Mouse (Mus musculus) erythroblast, embryonic 14.5 days (primary cell): ENCODE results near the gene Atg10. TPM values are rescaled to one million over a fixed set of nuclear protein-coding genes. Genes with fewer than 3 reads are reported as not detected.

Experiments used
- H3K27me3 ChIP-seq: 2 replicates; pipeline ENCODE4 v1.6.1; 2012; ENCODE audit warnings: inconsistent platforms; ENCODE audit not compliant: control insufficient read depth
- H3K36me3 ChIP-seq: 2 replicates; pipeline ENCODE4 v1.6.1; 2012; ENCODE audit warnings: mild to moderate bottlenecking, inconsistent platforms; ENCODE audit not compliant: control insufficient read depth
- H3K4me1 ChIP-seq: 2 replicates; pipeline ENCODE4 v1.6.1; 2012; ENCODE audit warnings: inconsistent platforms; ENCODE audit not compliant: control insufficient read depth
- H3K4me3 ChIP-seq: replicated peaks from 2 replicates; pipeline ENCODE3; 2012; ENCODE audit warnings: moderate library complexity, mild to moderate bottlenecking, inconsistent platforms
- H3K9me3 ChIP-seq: 2 replicates; pipeline ENCODE4 v1.6.1; 2012; ENCODE audit warnings: low read length, inconsistent platforms, mixed read lengths; ENCODE audit not compliant: control insufficient read depth
- GATA1 ChIP-seq: IDR thresholded peaks from 2 replicates; pipeline ENCODE4 v1.6.1; 2012; ENCODE audit warnings: low read length, inconsistent platforms, mixed read lengths
- TAL1 ChIP-seq: IDR thresholded peaks from 3 replicates; pipeline ENCODE4 v1.6.1; 2012; ENCODE audit warnings: low read length, inconsistent platforms, mixed read lengths
- polyA plus RNA-seq: library from polyadenylated mRNA; stranded (reverse); fragments of >175 nt; gene quantifications from 2 replicates; pipeline ENCODE4 v1.2.3, GENCODE M21; 2012

Atg10 gene
- polyA plus RNA-seq, 1 experiment, result not detected

- Histone ChIP-seq H3K27me3 (no peaks in the 10 kb centered on the region), H3K36me3 (no peaks in the 10 kb centered on the region), H3K4me3 (no peak overlapping the region), H3K4me1 (no peaks in the 10 kb centered on the region), H3K9me3 (no peaks in the 10 kb centered on the region; the same call in 1 of the 2 replicates)
- TF ChIP-seq TAL1 (no peak), GATA1 (no peak)
Observed at GRCm38 (mm10) chr13:91086361-91086900, 137.3 kb downstream of the Atg10 start.

GRCm38 (mm10) chr13:91072351-91072750, 151.4 kb downstream of the Atg10 start:
- H3K9me3 ChIP-seq, result no peaks in the 10 kb centered on the region

GRCm38 (mm10) chr13:91060871-91061270, 162.9 kb downstream of the Atg10 start:
- no peaks in the 10 kb centered on the region for H3K27me3 ChIP-seq
- H3K4me3 ChIP-seq, result no peak overlapping the region
- TF ChIP-seq GATA1 (no peak), TAL1 (no peak)
- H3K36me3 ChIP-seq, result no peaks in the 10 kb centered on the region
- no peaks in the 10 kb centered on the region for H3K4me1 ChIP-seq
- H3K9me3 ChIP-seq, result no peaks in the 10 kb centered on the region

More at GRCm38 (mm10) chr13:91072351-91072750, 151.4 kb downstream of the Atg10 start:
- H3K4me1 ChIP-seq, result no peaks in the 10 kb centered on the region
- H3K36me3 ChIP-seq, result no peaks in the 10 kb centered on the region
- no peaks in the 10 kb centered on the region for H3K27me3 ChIP-seq
- TF ChIP-seq GATA1 (no peak), TAL1 (no peak)
- no peak overlapping the region for H3K4me3 ChIP-seq

GRCm38 (mm10) chr13:91048171-91048570, 175.6 kb downstream of the Atg10 start:
- Histone ChIP-seq H3K4me3 (no peak overlapping the region), H3K9me3 (no peaks in the 10 kb centered on the region), H3K27me3 (no peaks in the 10 kb centered on the region), H3K36me3 (no peaks in the 10 kb centered on the region), H3K4me1 (no peaks in the 10 kb centered on the region)
- TF ChIP-seq GATA1 (no peak), TAL1 (no peak)

GRCm38 (mm10) chr13:91046851-91047250, 176.9 kb downstream of the Atg10 start:
- no peaks in the 10 kb centered on the region for H3K36me3 ChIP-seq
- TF ChIP-seq GATA1, result no peak
- no peak for TF ChIP-seq TAL1
- H3K9me3 ChIP-seq, result no peaks in the 10 kb centered on the region

GRCm38 (mm10) chr13:91041236-91041635, 182.5 kb downstream of the Atg10 start:
- H3K4me3 ChIP-seq, result no peak overlapping the region
- H3K36me3 ChIP-seq, result no peaks in the 10 kb centered on the region
- no peaks in the 10 kb centered on the region for H3K27me3 ChIP-seq
- no peaks in the 10 kb centered on the region for H3K9me3 ChIP-seq
- no peak for TF ChIP-seq TAL1
- TF ChIP-seq GATA1, result no peak
- H3K4me1 ChIP-seq, result no peaks in the 10 kb centered on the region

More at GRCm38 (mm10) chr13:91046851-91047250, 176.9 kb downstream of the Atg10 start:
- Histone ChIP-seq H3K4me1 (no peaks in the 10 kb centered on the region), H3K4me3 (no peak overlapping the region), H3K27me3 (no peaks in the 10 kb centered on the region)

GRCm38 (mm10) chr13:91040421-91040820, 183.3 kb downstream of the Atg10 start:
- Histone ChIP-seq H3K4me3 (no peak overlapping the region), H3K27me3 (no peaks in the 10 kb centered on the region), H3K4me1 (no peaks in the 10 kb centered on the region), H3K36me3 (no peaks in the 10 kb centered on the region), H3K9me3 (no peaks in the 10 kb centered on the region)
- TF ChIP-seq TAL1, result no peak
- TF ChIP-seq GATA1, result no peak

GRCm38 (mm10) chr13:91039201-91039807, 184.5 kb downstream of the Atg10 start:
- Histone ChIP-seq H3K4me1 (no peaks in the 10 kb centered on the region), H3K36me3 (no peaks in the 10 kb centered on the region), H3K9me3 (no peaks in the 10 kb centered on the region), H3K27me3 (no peaks in the 10 kb centered on the region), H3K4me3 (no peak overlapping the region)
- TF ChIP-seq TAL1 (no peak), GATA1 (no peak)

GRCm38 (mm10) chr13:91038636-91039035, 185.1 kb downstream of the Atg10 start:
- TF ChIP-seq TAL1 (no peak), GATA1 (no peak)
- Histone ChIP-seq H3K27me3 (no peaks in the 10 kb centered on the region), H3K4me3 (no peak overlapping the region), H3K36me3 (no peaks in the 10 kb centered on the region), H3K4me1 (no peaks in the 10 kb centered on the region), H3K9me3 (no peaks in the 10 kb centered on the region)
